Mouse (Mus musculus): ENCODE results near the gene Art1. TPM values are rescaled to one million over a fixed set of nuclear protein-coding genes. Genes with fewer than 3 reads are reported as not detected.

Gene Art1
- polyA plus RNA-seq, 1 experiment from 2014 or later = 0.19 TPM

DNA sequence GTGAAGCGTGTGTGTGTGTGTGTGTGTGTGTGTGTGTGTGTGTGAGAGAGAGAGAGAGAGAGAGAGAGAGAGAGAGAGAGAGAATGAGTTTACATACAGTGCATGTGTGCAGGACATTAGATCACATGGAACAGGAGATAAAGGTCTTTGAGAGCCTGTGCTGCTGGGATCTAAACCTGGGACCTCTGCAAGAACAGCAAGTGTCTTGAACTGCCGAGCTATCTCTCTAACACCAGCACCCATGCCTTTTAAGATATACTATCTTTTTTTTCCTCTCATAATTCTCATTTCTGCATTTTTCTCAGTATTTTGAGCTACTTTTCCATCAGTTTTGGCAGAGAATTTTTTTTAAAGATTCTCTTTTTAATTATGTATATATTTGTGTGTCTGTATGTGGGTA lies 2.0 kb downstream of the Art1 start:
- H3K36me3 ChIP-seq (ENCODE audit: control insufficient read depth, insufficient read depth, low read length) = no peaks in the 10 kb centered on the region
- no peaks in the 10 kb centered on the region for H3K27me3 ChIP-seq (replicated peaks; ENCODE audit: control insufficient read depth, insufficient read depth, low read length)
- H3K9ac ChIP-seq (ENCODE audit: low read depth, low read length) = no peak overlapping the region
- 81% methylated on average over 2 of the region's 2 CpGs for WGBS
- no peak overlapping the region for H3K4me3 ChIP-seq (ENCODE audit: low read length)
- H3K9me3 ChIP-seq (ENCODE audit: control insufficient read depth, low read length) = no peaks in the 10 kb centered on the region
- ATAC-seq = no peak
- no peak overlapping the region for H3K27ac ChIP-seq (ENCODE audit: low read depth, low read length)
- H3K4me2 ChIP-seq (ENCODE audit: low read length) = no peak overlapping the region
- H3K4me1 ChIP-seq (ENCODE audit: control insufficient read depth, insufficient read depth, low read depth, low read length) = no peaks in the 10 kb centered on the region; the same call in none of the 2 replicates

DNA sequence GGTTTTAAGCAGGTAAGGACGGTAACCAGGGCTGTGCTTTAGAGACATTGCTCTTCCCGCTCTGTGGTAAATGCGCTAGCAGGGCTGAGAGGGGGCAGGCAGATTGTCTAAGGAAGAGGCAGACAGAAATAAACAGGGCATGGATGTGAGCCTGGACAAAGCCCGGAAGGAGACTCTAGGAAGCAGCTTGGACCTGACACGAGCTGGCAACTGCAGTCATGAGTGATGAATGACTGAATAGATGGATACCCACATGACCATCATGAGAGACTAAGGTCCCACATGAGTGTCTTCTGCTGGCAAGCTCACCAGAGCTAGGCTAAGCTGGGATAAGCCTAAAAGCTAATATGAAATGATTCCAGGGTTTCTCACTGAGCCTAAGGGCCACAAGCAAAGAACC lies 2.6 kb downstream of the Art1 start:
- Histone ChIP-seq H3K4me1 (ENCODE audit: control insufficient read depth, insufficient read depth, low read depth, low read length) (no peaks in the 10 kb centered on the region; the same call in none of the 2 replicates), H3K27me3 (replicated peaks; ENCODE audit: control insufficient read depth, insufficient read depth, low read length) (no peaks in the 10 kb centered on the region), H3K9me3 (ENCODE audit: control insufficient read depth, low read length) (no peaks in the 10 kb centered on the region), H3K27ac (ENCODE audit: low read depth, low read length) (no peak overlapping the region), H3K36me3 (ENCODE audit: control insufficient read depth, insufficient read depth, low read length) (no peaks in the 10 kb centered on the region), H3K4me3 (ENCODE audit: low read length) (no peak overlapping the region), H3K9ac (ENCODE audit: low read depth, low read length) (no peak overlapping the region), H3K4me2 (ENCODE audit: low read length) (no peak overlapping the region)
- no peak for ATAC-seq
- WGBS = 80% methylated on average over 5 of the region's 5 CpGs

DNA sequence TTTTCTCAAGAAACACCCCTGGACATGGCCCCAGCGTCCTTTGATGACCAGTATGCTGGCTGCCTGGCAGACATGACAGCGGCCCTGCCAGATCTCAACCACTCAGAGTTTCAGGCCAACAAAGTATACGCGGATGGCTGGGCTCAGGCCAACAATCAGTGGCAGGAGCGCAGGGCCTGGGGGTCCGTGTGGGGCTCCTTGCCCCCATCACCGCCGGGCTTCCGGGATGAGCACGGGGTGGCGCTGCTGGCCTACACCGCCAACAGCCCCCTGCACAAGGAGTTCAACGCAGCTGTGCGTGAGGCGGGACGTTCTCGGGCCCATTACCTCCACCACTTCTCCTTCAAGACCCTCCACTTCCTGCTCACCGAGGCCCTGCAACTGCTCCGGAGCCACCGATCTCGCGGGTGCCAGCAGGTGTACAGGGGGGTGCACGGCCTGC lies 5.2 kb downstream of the Art1 start:
- Histone ChIP-seq H3K36me3 (ENCODE audit: control insufficient read depth, insufficient read depth, low read length) (no peaks in the 10 kb centered on the region), H3K9me3 (ENCODE audit: control insufficient read depth, low read length) (no peaks in the 10 kb centered on the region), H3K4me3 (ENCODE audit: low read length) (peak overlapping the region; percentile 27), H3K4me1 (ENCODE audit: control insufficient read depth, insufficient read depth, low read depth, low read length) (no peaks in the 10 kb centered on the region; the same call in 1 of the 2 replicates), H3K27me3 (replicated peaks; ENCODE audit: control insufficient read depth, insufficient read depth, low read length) (no peaks in the 10 kb centered on the region), H3K9ac (ENCODE audit: low read depth, low read length) (peak overlapping the region; percentile 18; the same call in 1 of the 2 replicates), H3K4me2 (ENCODE audit: low read length) (peak overlapping the region; percentile 51), H3K27ac (ENCODE audit: low read depth, low read length) (no peak overlapping the region)
- ATAC-seq = peak; percentile 27; the same call in 1 of the 2 replicates
- WGBS = 21% methylated on average over 20 of the region's 23 CpGs

DNA sequence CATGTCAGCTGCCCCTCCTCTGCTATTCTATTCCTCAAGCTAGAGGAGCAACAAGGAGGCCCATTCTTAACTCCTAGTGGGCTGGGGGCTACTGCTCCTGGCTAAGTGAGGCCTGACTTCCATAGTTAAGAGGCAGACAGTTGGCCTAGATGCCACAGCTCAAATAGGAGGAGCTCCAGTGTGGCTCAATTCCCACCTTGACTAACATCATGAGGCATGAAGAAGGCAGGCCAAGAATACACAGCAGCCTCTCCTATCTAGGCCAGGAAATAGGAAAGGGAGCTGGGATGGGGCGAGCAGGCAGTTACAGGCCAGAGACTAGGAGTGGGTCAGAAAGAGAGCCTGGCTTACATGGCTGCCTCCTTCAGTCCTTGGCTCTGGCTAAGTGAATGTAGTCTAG lies 6.7 kb downstream of the Art1 start:
- Histone ChIP-seq H3K27me3 (replicated peaks; ENCODE audit: control insufficient read depth, insufficient read depth, low read length) (no peaks in the 10 kb centered on the region), H3K4me3 (ENCODE audit: low read length) (no peak overlapping the region), H3K27ac (ENCODE audit: low read depth, low read length) (no peak overlapping the region), H3K4me1 (ENCODE audit: control insufficient read depth, insufficient read depth, low read depth, low read length) (no peaks in the 10 kb centered on the region; the same call in 1 of the 2 replicates), H3K9ac (ENCODE audit: low read depth, low read length) (no peak overlapping the region), H3K36me3 (ENCODE audit: control insufficient read depth, insufficient read depth, low read length) (no peaks in the 10 kb centered on the region), H3K4me2 (ENCODE audit: low read length) (no peak overlapping the region), H3K9me3 (ENCODE audit: control insufficient read depth, low read length) (no peaks in the 10 kb centered on the region)
- ATAC-seq = no peak
- WGBS = 86% methylated on average over 1 of the region's 1 CpGs

DNA sequence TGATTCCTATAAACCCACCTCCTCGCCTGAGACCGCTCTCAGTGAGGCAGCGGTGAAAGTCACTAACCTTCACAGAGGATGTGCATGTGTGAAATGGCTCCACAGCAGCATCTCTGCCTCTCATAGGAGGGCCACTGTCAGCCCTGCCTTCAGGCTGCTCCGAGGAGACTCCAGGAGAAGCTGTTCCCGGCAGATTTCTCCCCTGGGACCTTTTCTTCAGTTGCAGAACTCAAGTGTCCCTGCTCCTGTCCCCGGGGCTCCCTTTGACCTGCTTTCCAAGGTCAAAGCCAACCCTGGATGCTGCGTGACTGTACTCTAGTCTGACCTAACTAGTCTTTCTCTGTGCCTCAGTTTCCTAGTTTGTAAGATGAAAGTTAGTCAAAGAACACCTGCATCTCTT lies 7.6 kb downstream of the Art1 start, which contains the start of gene Art5:
Gene Art5 (minus strand): TSS at position 319 of the 400 bp plus-strand sequence.
- Histone ChIP-seq H3K9ac (ENCODE audit: low read depth, low read length) (no peak within 1 kb of the TSS), H3K4me2 (ENCODE audit: low read length) (no peak within 1 kb of the TSS), H3K27ac (ENCODE audit: low read depth, low read length) (no peak within 1 kb of the TSS), H3K4me3 (ENCODE audit: low read length) (no peak within 1 kb of the TSS), H3K9me3 (ENCODE audit: control insufficient read depth, low read length) (no peaks in the 10 kb centered on the region), H3K27me3 (replicated peaks; ENCODE audit: control insufficient read depth, insufficient read depth, low read length) (no peaks in the 10 kb centered on the region), H3K4me1 (ENCODE audit: control insufficient read depth, insufficient read depth, low read depth, low read length) (no peaks in the 10 kb centered on the region; the same call in 1 of the 2 replicates), H3K36me3 (ENCODE audit: control insufficient read depth, insufficient read depth, low read length) (no peaks in the 10 kb centered on the region)
- WGBS = 78% methylated on average over 7 of the region's 7 CpGs
- no peak for ATAC-seq

DNA sequence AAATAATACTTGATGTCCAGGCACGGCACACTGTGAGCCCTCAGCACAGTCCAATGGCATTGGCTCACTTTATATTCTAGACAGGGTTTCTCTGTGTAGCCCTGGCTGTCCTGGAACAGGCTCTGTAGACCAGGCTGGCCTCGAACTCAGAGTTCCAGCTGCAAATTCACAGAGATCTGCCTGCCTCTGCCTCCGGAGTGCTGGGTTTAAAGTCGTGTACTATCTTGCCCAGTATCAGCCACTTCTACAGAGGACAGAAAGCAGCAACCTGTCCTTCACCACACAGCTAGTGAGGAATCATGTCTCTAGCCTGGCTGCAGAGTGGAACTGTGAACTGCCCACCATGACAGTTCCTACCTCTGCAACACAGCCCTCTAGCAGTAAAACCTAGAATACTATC lies 8.2 kb downstream of the Art1 start:
- Histone ChIP-seq H3K4me2 (ENCODE audit: low read length) (no peak overlapping the region), H3K9me3 (ENCODE audit: control insufficient read depth, low read length) (no peaks in the 10 kb centered on the region), H3K27me3 (replicated peaks; ENCODE audit: control insufficient read depth, insufficient read depth, low read length) (no peaks in the 10 kb centered on the region), H3K4me1 (ENCODE audit: control insufficient read depth, insufficient read depth, low read depth, low read length) (no peaks in the 10 kb centered on the region; the same call in 1 of the 2 replicates), H3K36me3 (ENCODE audit: control insufficient read depth, insufficient read depth, low read length) (no peaks in the 10 kb centered on the region), H3K9ac (ENCODE audit: low read depth, low read length) (no peak overlapping the region), H3K4me3 (ENCODE audit: low read length) (no peak overlapping the region), H3K27ac (ENCODE audit: low read depth, low read length) (no peak overlapping the region)
- ATAC-seq = no peak
- WGBS = 88% methylated on average over 4 of the region's 4 CpGs

DNA sequence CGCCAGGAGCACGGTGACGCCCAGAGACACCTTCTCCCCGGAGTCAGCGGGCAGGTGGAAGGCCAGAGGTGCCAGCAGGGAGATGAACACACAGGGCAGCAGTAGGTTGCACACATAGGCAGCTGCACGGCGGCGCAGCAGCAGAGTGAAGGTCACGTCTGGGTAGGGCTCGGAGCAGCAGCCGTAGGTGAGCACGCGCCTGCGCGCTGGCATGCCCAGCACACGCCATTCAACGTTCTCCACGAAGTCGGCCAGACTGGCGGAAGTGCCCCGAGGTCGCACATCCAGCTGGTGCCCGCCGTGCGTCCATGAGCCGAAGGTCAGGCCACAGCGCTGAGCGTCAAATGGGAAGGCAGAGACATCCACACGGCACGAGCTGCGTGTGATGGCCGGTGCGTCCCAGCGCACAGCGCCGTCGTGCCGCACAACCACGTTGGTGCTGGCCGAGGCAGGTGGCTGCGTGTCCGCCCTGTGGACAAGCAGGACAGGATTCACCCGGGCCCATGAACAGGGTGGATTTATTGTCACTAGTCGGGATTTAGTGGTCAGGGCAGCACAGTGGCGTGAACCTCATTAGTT lies 11.7 kb downstream of the Art1 start:
- no peak for ATAC-seq
- H3K4me1 ChIP-seq (ENCODE audit: control insufficient read depth, insufficient read depth, low read depth, low read length) = no peaks in the 10 kb centered on the region
- H3K4me2 ChIP-seq (ENCODE audit: low read length) = no peak overlapping the region
- H3K4me3 ChIP-seq (ENCODE audit: low read length) = no peak overlapping the region
- 79% methylated on average over 45 of the region's 45 CpGs for WGBS
- peaks cover 4% of the 10 kb centered on the region; the same call in 1 of the 2 replicates for H3K36me3 ChIP-seq (ENCODE audit: control insufficient read depth, insufficient read depth, low read length)
- no peak overlapping the region for H3K9ac ChIP-seq (ENCODE audit: low read depth, low read length)
- no peaks in the 10 kb centered on the region for H3K27me3 ChIP-seq (replicated peaks; ENCODE audit: control insufficient read depth, insufficient read depth, low read length)
- H3K27ac ChIP-seq (ENCODE audit: low read depth, low read length) = no peak overlapping the region
- H3K9me3 ChIP-seq (ENCODE audit: control insufficient read depth, low read length) = no peaks in the 10 kb centered on the region

DNA sequence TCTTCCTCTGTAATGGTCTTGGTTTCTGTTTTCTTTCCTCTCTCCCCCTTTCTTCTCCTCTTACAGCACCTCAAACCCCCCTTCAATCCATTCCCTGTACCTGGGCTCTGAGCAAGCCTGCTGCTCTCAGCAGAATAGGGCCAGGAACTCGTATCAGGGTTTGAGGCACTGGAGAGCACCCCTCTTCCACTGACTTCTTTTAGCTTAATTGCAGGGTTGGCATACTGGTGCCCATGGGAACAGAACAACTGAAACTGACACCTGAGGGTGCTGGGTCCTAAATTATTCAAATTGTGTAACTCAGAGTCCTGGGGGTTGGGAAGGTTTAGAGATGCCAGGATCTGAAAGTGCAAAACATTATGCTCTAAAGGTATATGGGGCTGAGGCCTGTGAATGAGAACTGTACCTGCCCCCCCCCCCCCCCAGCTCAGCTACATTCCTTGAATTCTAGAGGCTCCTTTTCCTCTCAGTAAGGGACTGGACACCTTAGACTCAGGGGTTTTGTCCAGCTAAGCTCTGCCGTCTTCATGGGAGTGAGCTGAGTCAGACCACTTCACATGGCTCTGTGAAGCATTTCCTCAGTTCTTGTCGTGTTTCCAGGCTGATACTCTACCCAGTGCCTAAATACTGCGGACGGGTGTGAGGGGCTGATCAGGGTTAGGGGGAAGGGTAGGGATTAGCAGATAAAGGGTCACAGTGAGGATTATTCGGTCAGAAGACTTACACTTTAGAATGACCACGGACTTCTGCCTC lies 15.2 kb downstream of the Art1 start, which contains the start of gene Chrna10:
Gene Chrna10 (minus strand): TSS at position 250 of the 753 bp plus-strand sequence.
- Histone ChIP-seq H3K4me2 (ENCODE audit: low read length) (no peak within 1 kb of the TSS), H3K4me3 (ENCODE audit: low read length) (no peak within 1 kb of the TSS), H3K9me3 (ENCODE audit: control insufficient read depth, low read length) (no peaks in the 10 kb centered on the region), H3K27ac (ENCODE audit: low read depth, low read length) (no peak within 1 kb of the TSS), H3K9ac (ENCODE audit: low read depth, low read length) (no peak within 1 kb of the TSS), H3K36me3 (ENCODE audit: control insufficient read depth, insufficient read depth, low read length) (peaks cover 28% of the 10 kb centered on the region), H3K4me1 (ENCODE audit: control insufficient read depth, insufficient read depth, low read depth, low read length) (no peaks in the 10 kb centered on the region), H3K27me3 (replicated peaks; ENCODE audit: control insufficient read depth, insufficient read depth, low read length) (no peaks in the 10 kb centered on the region)
- no peak for ATAC-seq
- WGBS = 64% methylated on average over 7 of the region's 7 CpGs

DNA sequence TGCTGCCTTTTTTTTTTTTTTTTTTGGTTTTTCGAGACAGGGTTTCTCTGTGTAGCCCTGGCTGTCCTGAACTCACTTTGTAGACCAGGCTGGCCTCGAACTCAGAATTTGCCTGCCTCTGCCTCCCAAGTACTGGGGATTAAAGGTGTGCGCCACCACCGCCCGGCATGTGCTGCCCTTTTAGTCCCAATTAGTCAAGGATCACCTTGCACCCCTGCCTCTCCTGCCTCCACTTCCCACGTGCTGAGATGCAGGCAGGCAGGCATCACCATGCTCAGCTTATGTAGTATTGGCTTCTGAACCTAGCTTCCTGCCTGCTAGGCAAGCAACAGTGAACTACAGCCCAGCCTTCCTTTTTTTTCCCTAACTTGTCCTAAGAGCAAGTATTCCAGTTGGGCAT lies 15.8 kb downstream of the Art1 start:
- Histone ChIP-seq H3K4me1 (ENCODE audit: control insufficient read depth, insufficient read depth, low read depth, low read length) (no peaks in the 10 kb centered on the region), H3K4me3 (ENCODE audit: low read length) (no peak overlapping the region), H3K9me3 (ENCODE audit: control insufficient read depth, low read length) (no peaks in the 10 kb centered on the region), H3K36me3 (ENCODE audit: control insufficient read depth, insufficient read depth, low read length) (peaks cover 33% of the 10 kb centered on the region), H3K27ac (ENCODE audit: low read depth, low read length) (no peak overlapping the region), H3K4me2 (ENCODE audit: low read length) (no peak overlapping the region), H3K9ac (ENCODE audit: low read depth, low read length) (no peak overlapping the region), H3K27me3 (replicated peaks; ENCODE audit: control insufficient read depth, insufficient read depth, low read length) (no peaks in the 10 kb centered on the region)
- WGBS = 81% methylated on average over 6 of the region's 6 CpGs
- ATAC-seq = no peak
